Mouse (Mus musculus): ENCODE data around the gene Pitpnm2. TPM values are rescaled to one million over a fixed set of nuclear protein-coding genes. Genes with fewer than 3 reads are reported as not detected.

Pitpnm2 gene
- total and polyA plus RNA-seq, 3 experiments = 7.0 to 22.2 TPM; not detected in 1

GRCm38 (mm10) chr5:124201564-124201963 lies 48.0 kb downstream of the Pitpnm2 start:
- H3K36me3 ChIP-seq (ENCODE audit: control insufficient read depth in 1 of 2, insufficient read depth in 2 of 2, low read length in 2 of 2) = peaks cover 0 to 4% of the 10 kb centered on the region in 2 experiments; a peak in 2 of 4 replicates
- DNase-seq (ENCODE audit: low read depth, low spot score) = no peak
- H3K9me3 ChIP-seq (replicated peaks; ENCODE audit: insufficient read depth, low read length) = no peaks in the 10 kb centered on the region
- no peak overlapping the region for H3K27ac ChIP-seq (ENCODE audit: control insufficient read depth, low read depth, low read length)
- no peak overlapping the region for H3K4me3 ChIP-seq (ENCODE audit: control insufficient read depth in 1 of 2, insufficient read depth in 1 of 2, low read depth in 2 of 2, low read length in 2 of 2)
- no peaks in the 10 kb centered on the region for H3K79me2 ChIP-seq (ENCODE audit: control insufficient read depth, insufficient read depth, low read length, poor library complexity)
- peaks cover 4 to 15% of the 10 kb centered on the region in 2 experiments; a peak in 3 of 4 replicates for H3K4me1 ChIP-seq (ENCODE audit: control insufficient read depth in 1 of 2, insufficient read depth in 2 of 2, low read length in 2 of 2)
- TF ChIP-seq EP300 (IDR thresholded peaks at IDR 0.05; ENCODE audit: low read depth in 1 of 2, low read length in 2 of 2) (no peak), HCFC1 (IDR thresholded peaks at IDR 0.05; ENCODE audit: low read depth, low read length) (no peak), SMC3 (IDR thresholded peaks at IDR 0.05; ENCODE audit: low read depth, low read length) (no peak), POLR2A (IDR thresholded peaks at IDR 0.05; ENCODE audit: control insufficient read depth in 1 of 2, insufficient read depth in 1 of 2, low read depth in 1 of 2, low read length in 2 of 2, poor library complexity in 1 of 2) (no peak), GATA1 (IDR thresholded peaks at IDR 0.05; ENCODE audit: low read depth, low read length) (no peak), MEF2A (IDR thresholded peaks at IDR 0.05; ENCODE audit: extremely low read depth, insufficient replicate concordance, low read depth, low read length, poor library complexity, severe bottlenecking) (no peak), ETS1 (IDR thresholded peaks at IDR 0.05; ENCODE audit: low read depth, low read length) (no peak), NRF1 (IDR thresholded peaks at IDR 0.05; ENCODE audit: insufficient read depth, low read depth, low read length, poor library complexity, severe bottlenecking) (no peak), RAD21 (IDR thresholded peaks at IDR 0.05; ENCODE audit: low read depth, low read length) (no peak), CTCF (IDR thresholded peaks at IDR 0.05 in 2 of 3, conservative IDR thresholded peaks at IDR 0.05 in 1 of 3; ENCODE audit: control insufficient read depth in 1 of 3, insufficient read depth in 1 of 3, low read depth in 2 of 3, low read length in 3 of 3, poor library complexity in 1 of 3, severe bottlenecking in 1 of 3) (no peak), KAT2A (conservative IDR thresholded peaks at IDR 0.05; ENCODE audit: low read depth, low read length) (no peak), MYB (IDR thresholded peaks at IDR 0.05; ENCODE audit: low read depth, low read length) (no peak), MAX (IDR thresholded peaks at IDR 0.05; ENCODE audit: low read length) (no peak), JUND (IDR thresholded peaks at IDR 0.05; ENCODE audit: low read depth, low read length) (no peak), POLR2AphosphoS5 (IDR thresholded peaks at IDR 0.05; ENCODE audit: borderline replicate concordance, low read depth, low read length) (no peak), RCOR1 (IDR thresholded peaks at IDR 0.05; ENCODE audit: low read depth, low read length) (no peak), USF2 (IDR thresholded peaks at IDR 0.05; ENCODE audit: borderline replicate concordance in 1 of 2, insufficient read depth in 1 of 2, low read depth in 1 of 2, low read length in 2 of 2) (no peak), CHD2 (IDR thresholded peaks at IDR 0.05; ENCODE audit: low read length) (no peak), NELFE (IDR thresholded peaks at IDR 0.05; ENCODE audit: low read depth, low read length) (no peak)
- no peaks in the 10 kb centered on the region for H3K27me3 ChIP-seq (ENCODE audit: control insufficient read depth in 1 of 2, insufficient read depth in 2 of 2, low read length in 2 of 2)
- H3K9ac ChIP-seq (ENCODE audit: control insufficient read depth, low read depth, low read length, poor library complexity, severe bottlenecking) = no peak overlapping the region

GRCm38 (mm10) chr5:124200844-124201243 lies 48.7 kb downstream of the Pitpnm2 start:
- Histone ChIP-seq H3K27ac (ENCODE audit: control insufficient read depth, low read depth, low read length) (no peak overlapping the region), H3K4me3 (ENCODE audit: control insufficient read depth in 1 of 2, insufficient read depth in 1 of 2, low read depth in 2 of 2, low read length in 2 of 2) (no peak overlapping the region), H3K9me3 (replicated peaks; ENCODE audit: insufficient read depth, low read length) (no peaks in the 10 kb centered on the region), H3K4me1 (ENCODE audit: control insufficient read depth in 1 of 2, insufficient read depth in 2 of 2, low read length in 2 of 2) (peaks cover 4 to 15% of the 10 kb centered on the region in 2 experiments; a peak in 3 of 4 replicates), H3K36me3 (ENCODE audit: control insufficient read depth in 1 of 2, insufficient read depth in 2 of 2, low read length in 2 of 2) (peaks cover 0 to 4% of the 10 kb centered on the region in 2 experiments; a peak in 2 of 4 replicates), H3K27me3 (ENCODE audit: control insufficient read depth in 1 of 2, insufficient read depth in 2 of 2, low read length in 2 of 2) (no peaks in the 10 kb centered on the region), H3K9ac (ENCODE audit: control insufficient read depth, low read depth, low read length, poor library complexity, severe bottlenecking) (no peak overlapping the region), H3K79me2 (ENCODE audit: control insufficient read depth, insufficient read depth, low read length, poor library complexity) (no peaks in the 10 kb centered on the region)
- DNase-seq (ENCODE audit: low read depth, low spot score) = no peak
- no peak for TF ChIP-seq CTCF (IDR thresholded peaks at IDR 0.05 in 2 of 3, conservative IDR thresholded peaks at IDR 0.05 in 1 of 3; ENCODE audit: control insufficient read depth in 1 of 3, insufficient read depth in 1 of 3, low read depth in 2 of 3, low read length in 3 of 3, poor library complexity in 1 of 3, severe bottlenecking in 1 of 3)
- no peak for TF ChIP-seq POLR2AphosphoS2 (IDR thresholded peaks at IDR 0.05; ENCODE audit: low read length)
- TF ChIP-seq USF2 (IDR thresholded peaks at IDR 0.05; ENCODE audit: borderline replicate concordance in 1 of 2, insufficient read depth in 1 of 2, low read depth in 1 of 2, low read length in 2 of 2) = no peak
- no peak for TF ChIP-seq RAD21 (IDR thresholded peaks at IDR 0.05; ENCODE audit: low read depth, low read length)
- TF ChIP-seq RCOR1 (IDR thresholded peaks at IDR 0.05; ENCODE audit: low read depth, low read length) = no peak
- TF ChIP-seq MEF2A (IDR thresholded peaks at IDR 0.05; ENCODE audit: extremely low read depth, insufficient replicate concordance, low read depth, low read length, poor library complexity, severe bottlenecking) = no peak
- no peak for TF ChIP-seq UBTF (IDR thresholded peaks at IDR 0.05; ENCODE audit: borderline replicate concordance, insufficient read depth, low read depth, low read length)
- no peak for TF ChIP-seq USF1 (IDR thresholded peaks at IDR 0.05; ENCODE audit: low read depth, low read length)
- no peak for TF ChIP-seq MYC (IDR thresholded peaks at IDR 0.05; ENCODE audit: low read depth, low read length)
- TF ChIP-seq ETS1 (IDR thresholded peaks at IDR 0.05; ENCODE audit: low read depth, low read length) = no peak
- no peak for TF ChIP-seq CHD2 (IDR thresholded peaks at IDR 0.05; ENCODE audit: low read length)
- no peak for TF ChIP-seq CHD1 (IDR thresholded peaks at IDR 0.05; ENCODE audit: low read depth, low read length)
- TF ChIP-seq E2F4 (IDR thresholded peaks at IDR 0.05; ENCODE audit: borderline replicate concordance, low read depth, low read length) = no peak

Measured in MEL (cell line).